In the genomic region with DNA sequence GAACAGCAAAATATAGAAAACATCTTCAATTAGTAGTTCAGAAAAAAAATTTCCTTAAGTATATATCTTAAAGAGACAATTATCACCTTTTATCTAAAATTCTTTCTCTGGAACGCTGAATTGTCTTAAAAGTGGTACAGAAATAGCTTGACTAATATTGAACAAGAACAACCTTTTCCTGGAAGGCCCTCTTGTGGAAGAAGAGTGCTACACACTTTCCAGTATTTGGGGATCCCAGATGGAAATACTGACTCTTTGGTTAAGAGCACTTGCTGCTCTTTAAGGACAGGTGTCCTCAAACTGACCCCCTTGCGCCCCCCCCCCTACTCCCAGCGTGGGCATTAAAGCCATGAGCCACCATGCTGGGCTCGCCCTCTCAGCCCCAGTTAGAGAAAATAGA, we compare ENCODE assay signal across 9 mouse cellular contexts. TPM values are rescaled to one million over a fixed set of nuclear protein-coding genes. Genes with fewer than 3 reads are reported as not detected.
DNase-seq lines count a peak whose midpoint lies in the region; ATAC-seq and TF ChIP-seq lines count a peak whose summit lies in the region.
"Had no signal": no experiment of that assay in that cellular context is flagged by ENCODE, and none has a peak within 500 bp of the region (broad histone marks: within the 10 kb centered on the region; RNA-seq: fewer than 3 reads in every experiment).

No protein-coding gene starts in this region.

- no peak overlapping the region for H3K9ac ChIP-seq in forebrain, embryonic 13.5 days
- no peak overlapping the region for H3K9ac ChIP-seq in lung, embryonic 14.5 days
- H3K9ac ChIP-seq: lung, embryonic 15.5 days had no signal

- peak; percentile 61 for TF ChIP-seq CTCF in lung, embryonic 14.5 days (IDR thresholded peaks at IDR 0.05; ENCODE audit: low read depth)
- TF ChIP-seq CTCF in lung, adult 2 months (IDR thresholded peaks at IDR 0.05; ENCODE audit: insufficient read depth, low read length) = no peak

- no peak overlapping the region for H3K4me2 ChIP-seq in forebrain, embryonic 13.5 days
- H3K4me2 ChIP-seq in lung, embryonic 14.5 days = no peak overlapping the region
- H3K4me2 ChIP-seq: lung, embryonic 15.5 days had no signal

- H3K27ac ChIP-seq in forebrain, embryonic 13.5 days = no peak overlapping the region
- H3K27ac ChIP-seq in forebrain, embryonic 10.5 days = no peak overlapping the region
- H3K27ac ChIP-seq in lung, embryonic 14.5 days (ENCODE audit: low read depth) = no peak overlapping the region
- H3K27ac ChIP-seq: lung, embryonic 15.5 days had no signal

- peak; percentile 30; the same call in 1 of the 2 replicates for ATAC-seq in forebrain, embryonic 13.5 days
- no peak for ATAC-seq in lung, embryonic 14.5 days (ENCODE audit: insufficient read depth)

- no peak for TF ChIP-seq POLR2A in lung, adult 2 months (IDR thresholded peaks at IDR 0.05; ENCODE audit: borderline replicate concordance, extremely low read depth, low read depth, low read length)

- H3K4me3 ChIP-seq in forebrain, embryonic 13.5 days = no peak overlapping the region
- H3K4me3 ChIP-seq in forebrain, embryonic 10.5 days = no peak overlapping the region
- H3K4me3 ChIP-seq in lung, embryonic 14.5 days (ENCODE audit: low read depth, low read length) = no peak overlapping the region
- H3K4me3 ChIP-seq in lung, adult 2 months (replicated peaks; ENCODE audit: extremely low read depth, low read depth, low read length) = no peak overlapping the region
- H3K4me3 ChIP-seq: lung, embryonic 15.5 days had no signal

- no peaks in the 10 kb centered on the region for H3K4me1 ChIP-seq in forebrain, embryonic 13.5 days
- no peaks in the 10 kb centered on the region for H3K4me1 ChIP-seq in forebrain, embryonic 10.5 days
- no peaks in the 10 kb centered on the region for H3K4me1 ChIP-seq in lung, embryonic 14.5 days (ENCODE audit: insufficient read depth)
- no peaks in the 10 kb centered on the region for H3K4me1 ChIP-seq in lung, adult 2 months (ENCODE audit: control insufficient read depth, insufficient read depth, low read length)
- H3K4me1 ChIP-seq: lung, embryonic 15.5 days had no signal

- H3K36me3 ChIP-seq in forebrain, embryonic 13.5 days (ENCODE audit: poor library complexity, severe bottlenecking) = peaks cover 39% of the 10 kb centered on the region
- H3K36me3 ChIP-seq in forebrain, embryonic 10.5 days (replicated peaks) = peaks cover 83% of the 10 kb centered on the region
- peaks cover 50% of the 10 kb centered on the region for H3K36me3 ChIP-seq in lung, embryonic 14.5 days (ENCODE audit: insufficient read depth)

- 54% methylated on average over 4 of the region's 4 CpGs for WGBS in forebrain, embryonic 13.5 days
- 68% methylated on average over 4 of the region's 4 CpGs for WGBS in forebrain, embryonic 10.5 days
- 49% methylated on average over 4 of the region's 4 CpGs for WGBS in lung, embryonic 14.5 days
- WGBS in lung, adult 2 months = 47% methylated on average over 4 of the region's 4 CpGs

- no peaks in the 10 kb centered on the region for H3K27me3 ChIP-seq in forebrain, embryonic 13.5 days
- H3K27me3 ChIP-seq in forebrain, embryonic 10.5 days (ENCODE audit: poor library complexity, severe bottlenecking) = no peaks in the 10 kb centered on the region
- no peaks in the 10 kb centered on the region for H3K27me3 ChIP-seq in lung, embryonic 14.5 days (ENCODE audit: insufficient read depth, low read length)
- H3K27me3 ChIP-seq: lung, embryonic 15.5 days had no signal

- H3K9me3 ChIP-seq in forebrain, embryonic 13.5 days (replicated peaks) = no peaks in the 10 kb centered on the region
- H3K9me3 ChIP-seq in forebrain, embryonic 10.5 days = no peaks in the 10 kb centered on the region
- no peaks in the 10 kb centered on the region for H3K9me3 ChIP-seq in lung, embryonic 14.5 days (ENCODE audit: low read depth, low read length)
- H3K9me3 ChIP-seq: lung, embryonic 15.5 days had no signal

- intact Hi-C loops in left cerebral cortex, postnatal 4 days (cut with DNase I) = no loop called here

- DNase-seq in forebrain, embryonic 10.5 days (ENCODE audit: extremely low spot score, low spot score) = no peak
- peak; percentile 73 for DNase-seq in lung, embryonic 14.5 days
- DNase-seq in lung, adult 2 months = no peak
- peak; percentile 66 to 75 for DNase-seq in cerebellum, postnatal 10 days
- peak; percentile 3 for DNase-seq in left cerebral cortex, postnatal 4 days
- no peak for DNase-seq in spleen, postnatal 36 days (ENCODE audit: low spot score in 2 of 2)
- no peak for DNase-seq in testis, postnatal 14 days (ENCODE audit: low spot score)

RNA-seq across cellular contexts. Expression of gene Smc5, which starts 48.6 kb away (rescaled TPM):
- polyA plus RNA-seq in forebrain, embryonic 13.5 days (2015; fragmentation: Nextera tagmentation; extraction: Ambion mirVana) = 39.5 and 43.0 TPM in 2 replicates
- 51.1 and 52.3 TPM in 2 replicates for polyA plus RNA-seq in forebrain, embryonic 10.5 days (2016; fragmentation: Nextera tagmentation; extraction: Ambion mirVana)
- polyA plus RNA-seq in lung, embryonic 14.5 days (2014; fragmentation: Nextera tagmentation; extraction: Ambion mirVana) = 38.9 and 41.0 TPM in 2 replicates
- 3.8 and 9.5 TPM in 2 replicates for polyA plus RNA-seq in lung, adult 2 months (2012; rRNA removed)
- 10 to 100 TPM; 69.3 to 69.7 TPM for total RNA-seq in left cerebral cortex, postnatal 4 days (2021)

Comparison
In these comparisons a context has a peak if more than half of its experiments do, and no peak if none do; other contexts are left out.
1. DNase-seq: peak in lung, embryonic 14.5 days (single experiment), cerebellum, postnatal 10 days (2 of 2) and left cerebral cortex, postnatal 4 days (single experiment); none in forebrain, embryonic 10.5 days (single experiment), lung, adult 2 months (single experiment), spleen, postnatal 36 days (0 of 2) and testis, postnatal 14 days (single experiment).